Mouse (Mus musculus) brain, adult 10 weeks (tissue): ENCODE results near the gene Dnase2a. TPM values are rescaled to one million over a fixed set of nuclear protein-coding genes. Genes with fewer than 3 reads are reported as not detected.

Experiments used
- polyA plus RNA-seq: library from polyadenylated mRNA; stranded (reverse); fragments of 350-450 nt; fragmentation: Illumina TruSeq; extraction: RNeasy Lipid Tissue Mini Kit (QIAGEN cat#74804); gene quantifications from one replicate; pipeline ENCODE4 v1.2.3, GENCODE M21; 2015; ENCODE audit warnings: low read depth, low replicate concordance

Dnase2a gene
- polyA plus RNA-seq: 5.7 TPM

GRCm38 (mm10) chr8:84908421-84909161, at the start of gene Dnase2a:
TSS of gene Dnase2a (plus strand) at chr8:84908560.

GRCm38 (mm10) chr8:84871376-84872308, 36.7 kb upstream of the Dnase2a start, which contains the start of gene Syce2:
TSS of gene Syce2 (plus strand) at chr8:84872111.

GRCm38 (mm10) chr8:84893709-84894134, 14.6 kb upstream of the Dnase2a start, which contains the start of gene Gcdh:
TSS of gene Gcdh (minus strand) at chr8:84893921.

GRCm38 (mm10) chr8:84901752-84902151, 6.6 kb upstream of the Dnase2a start, which contains the start of gene Klf1:
TSS of gene Klf1 (plus strand) at chr8:84901928.

GRCm38 (mm10) chr8:84936962-84937546, 28.7 kb downstream of the Dnase2a start, which contains the start of gene Mast1:
TSS of gene Mast1 (minus strand) at chr8:84937359.

GRCm38 (mm10) chr8:84946528-84947240, 38.3 kb downstream of the Dnase2a start, which contains the start of gene Rtbdn:
TSS of gene Rtbdn (plus strand) at chr8:84946991.

GRCm38 (mm10) chr8:84969241-84970134, 61.1 kb downstream of the Dnase2a start, which contains the start of the genes Gm49661, Prdx2 and Rnaseh2a:
TSS of gene Gm49661 (minus strand) at chr8:84969433.
TSS of gene Prdx2 (plus strand) at chr8:84969587.
TSS of gene Rnaseh2a (minus strand) at chr8:84969767.

Other genes with a start within 250 kb of the Dnase2a start
- gene Ier2, start 245.7 kb upstream of the Dnase2a start, polyA plus RNA-seq: 12.9 TPM
- gene Trmt1, start 222.3 kb upstream of the Dnase2a start, polyA plus RNA-seq: 80.8 TPM
- gene Nacc1, start 220.7 kb upstream of the Dnase2a start, polyA plus RNA-seq: 64.4 TPM
- 2.2 TPM for gene Lyl1, start 207.1 kb upstream of the Dnase2a start, polyA plus RNA-seq
- not detected for gene G430095P16Rik, start 185.6 kb upstream of the Dnase2a start, polyA plus RNA-seq
- gene Nfix, start 108.2 kb upstream of the Dnase2a start, polyA plus RNA-seq: 90.4 TPM
- 16.9 TPM for gene Dand5, start 85.7 kb upstream of the Dnase2a start, polyA plus RNA-seq
- gene Gadd45gip1, start 77.0 kb upstream of the Dnase2a start, polyA plus RNA-seq: 31.0 TPM
- 79.6 TPM for gene Rad23a, start 67.9 kb upstream of the Dnase2a start, polyA plus RNA-seq
- 635 TPM for gene Calr, start 61.6 kb upstream of the Dnase2a start, polyA plus RNA-seq
- gene Farsa, start 51.6 kb upstream of the Dnase2a start, polyA plus RNA-seq: 39.4 TPM
- 5.3 TPM for gene Syce2, start 36.4 kb upstream of the Dnase2a start, polyA plus RNA-seq
- 39.4 TPM for gene Gcdh, start 14.6 kb upstream of the Dnase2a start, polyA plus RNA-seq
- not detected for gene Klf1, start 6.6 kb upstream of the Dnase2a start, polyA plus RNA-seq
- gene Mast1, start 28.8 kb downstream of the Dnase2a start, polyA plus RNA-seq: 44.7 TPM
- 1.1 TPM for gene Rtbdn, start 38.4 kb downstream of the Dnase2a start, polyA plus RNA-seq
- not detected for gene Gm49661, start 60.9 kb downstream of the Dnase2a start, polyA plus RNA-seq
- gene Prdx2, start 61.0 kb downstream of the Dnase2a start, polyA plus RNA-seq: 473 TPM
- gene Rnaseh2a, start 61.2 kb downstream of the Dnase2a start, polyA plus RNA-seq: 42.3 TPM
- 57.7 TPM for gene Junb, start 70.2 kb downstream of the Dnase2a start, polyA plus RNA-seq
- 10.3 TPM for gene Hook2, start 82.0 kb downstream of the Dnase2a start, polyA plus RNA-seq
- gene Best2, start 106.0 kb downstream of the Dnase2a start, polyA plus RNA-seq: not detected
- 210 TPM for gene Asna1, start 116.7 kb downstream of the Dnase2a start, polyA plus RNA-seq
- 98.7 TPM for gene Trir, start 118.3 kb downstream of the Dnase2a start, polyA plus RNA-seq
- 86.8 TPM for gene Tnpo2, start 128.4 kb downstream of the Dnase2a start, polyA plus RNA-seq
- 19.6 TPM for gene Fbxw9, start 151.5 kb downstream of the Dnase2a start, polyA plus RNA-seq
- 7.4 TPM for gene Gm5741, start 159.4 kb downstream of the Dnase2a start, polyA plus RNA-seq
- 80.6 TPM for gene Dhps, start 163.2 kb downstream of the Dnase2a start, polyA plus RNA-seq
- gene Wdr83os, start 172.2 kb downstream of the Dnase2a start, polyA plus RNA-seq: 86.9 TPM
- 34.9 TPM for gene Wdr83, start 172.7 kb downstream of the Dnase2a start, polyA plus RNA-seq
- 29.5 TPM for gene Man2b1, start 174.7 kb downstream of the Dnase2a start, polyA plus RNA-seq
- gene Zfp791, start 214.5 kb downstream of the Dnase2a start, polyA plus RNA-seq: 6.6 TPM
- gene Cks1brt, start 243.4 kb downstream of the Dnase2a start, polyA plus RNA-seq: not detected